Mouse (Mus musculus): ENCODE measurements around the gene Prepl. TPM values are rescaled to one million over a fixed set of nuclear protein-coding genes. Genes with fewer than 3 reads are reported as not detected.

Prepl gene
- polyA plus RNA-seq, 1 experiment, result 16.7 TPM

GRCm38 (mm10) chr17:85072383-85072782, 17.7 kb downstream of the Prepl start:
- no peak overlapping the region for H3K27ac ChIP-seq (ENCODE audit: insufficient read depth, low read depth, low read length)
- no peaks in the 10 kb centered on the region for H3K4me1 ChIP-seq (ENCODE audit: control insufficient read depth, insufficient read depth, low read length)
- H3K4me3 ChIP-seq (ENCODE audit: insufficient read depth, low read length), result no peak overlapping the region
- TF ChIP-seq POLR2A (IDR thresholded peaks at IDR 0.05; ENCODE audit: borderline replicate concordance, low read depth, low read length), result no peak

- TF ChIP-seq CTCF (IDR thresholded peaks at IDR 0.05; ENCODE audit: low read depth, low read length) (no peak), POLR2A (IDR thresholded peaks at IDR 0.05; ENCODE audit: borderline replicate concordance, low read depth, low read length) (no peak)
- H3K4me3 ChIP-seq (ENCODE audit: insufficient read depth, low read length), result no peak overlapping the region
These were observed 18.8 kb downstream of the Prepl start for GRCm38 (mm10) chr17:85071088-85071775.

GRCm38 (mm10) chr17:85070658-85071057, 19.4 kb downstream of the Prepl start:
- no peak overlapping the region for H3K27ac ChIP-seq (ENCODE audit: insufficient read depth, low read depth, low read length)
- no peak overlapping the region for H3K4me3 ChIP-seq (ENCODE audit: insufficient read depth, low read length)
- H3K4me1 ChIP-seq (ENCODE audit: control insufficient read depth, insufficient read depth, low read length), result no peaks in the 10 kb centered on the region
- no peak for TF ChIP-seq POLR2A (IDR thresholded peaks at IDR 0.05; ENCODE audit: borderline replicate concordance, low read depth, low read length)
- TF ChIP-seq CTCF (IDR thresholded peaks at IDR 0.05; ENCODE audit: low read depth, low read length), result no peak

More at GRCm38 (mm10) chr17:85071088-85071775, 18.8 kb downstream of the Prepl start:
- no peaks in the 10 kb centered on the region for H3K4me1 ChIP-seq (ENCODE audit: control insufficient read depth, insufficient read depth, low read length)
- H3K27ac ChIP-seq (ENCODE audit: insufficient read depth, low read depth, low read length), result no peak overlapping the region

GRCm38 (mm10) chr17:85067331-85067730, 22.7 kb downstream of the Prepl start:
- Histone ChIP-seq H3K4me1 (ENCODE audit: control insufficient read depth, insufficient read depth, low read length) (no peaks in the 10 kb centered on the region), H3K4me3 (ENCODE audit: insufficient read depth, low read length) (no peak overlapping the region), H3K27ac (ENCODE audit: insufficient read depth, low read depth, low read length) (no peak overlapping the region)
- TF ChIP-seq POLR2A (IDR thresholded peaks at IDR 0.05; ENCODE audit: borderline replicate concordance, low read depth, low read length), result no peak
- TF ChIP-seq CTCF (IDR thresholded peaks at IDR 0.05; ENCODE audit: low read depth, low read length), result no peak

- Histone ChIP-seq H3K4me1 (ENCODE audit: control insufficient read depth, insufficient read depth, low read length) (no peaks in the 10 kb centered on the region), H3K4me3 (ENCODE audit: insufficient read depth, low read length) (no peak overlapping the region)
- TF ChIP-seq CTCF (IDR thresholded peaks at IDR 0.05; ENCODE audit: low read depth, low read length) (no peak), POLR2A (IDR thresholded peaks at IDR 0.05; ENCODE audit: borderline replicate concordance, low read depth, low read length) (no peak)
These were observed 26.5 kb downstream of the Prepl start for GRCm38 (mm10) chr17:85063560-85063959.

GRCm38 (mm10) chr17:85059136-85059535, 30.9 kb downstream of the Prepl start:
- no peak overlapping the region for H3K4me3 ChIP-seq (ENCODE audit: insufficient read depth, low read length)
- TF ChIP-seq CTCF (IDR thresholded peaks at IDR 0.05; ENCODE audit: low read depth, low read length) (no peak), POLR2A (IDR thresholded peaks at IDR 0.05; ENCODE audit: borderline replicate concordance, low read depth, low read length) (no peak)
- no peak overlapping the region for H3K27ac ChIP-seq (ENCODE audit: insufficient read depth, low read depth, low read length)
- H3K4me1 ChIP-seq (ENCODE audit: control insufficient read depth, insufficient read depth, low read length), result no peaks in the 10 kb centered on the region

More at GRCm38 (mm10) chr17:85063560-85063959, 26.5 kb downstream of the Prepl start:
- H3K27ac ChIP-seq (ENCODE audit: insufficient read depth, low read depth, low read length), result no peak overlapping the region

GRCm38 (mm10) chr17:85058276-85058675, 31.8 kb downstream of the Prepl start:
- no peak overlapping the region for H3K4me3 ChIP-seq (ENCODE audit: insufficient read depth, low read length)
- H3K4me1 ChIP-seq (ENCODE audit: control insufficient read depth, insufficient read depth, low read length), result no peaks in the 10 kb centered on the region
- TF ChIP-seq POLR2A (IDR thresholded peaks at IDR 0.05; ENCODE audit: borderline replicate concordance, low read depth, low read length) (no peak), CTCF (IDR thresholded peaks at IDR 0.05; ENCODE audit: low read depth, low read length) (no peak)
- no peak overlapping the region for H3K27ac ChIP-seq (ENCODE audit: insufficient read depth, low read depth, low read length)

GRCm38 (mm10) chr17:85048379-85048778, 41.7 kb downstream of the Prepl start:
- TF ChIP-seq CTCF (IDR thresholded peaks at IDR 0.05; ENCODE audit: low read depth, low read length), result no peak
- no peak for TF ChIP-seq POLR2A (IDR thresholded peaks at IDR 0.05; ENCODE audit: borderline replicate concordance, low read depth, low read length)
- no peak overlapping the region for H3K4me3 ChIP-seq (ENCODE audit: insufficient read depth, low read length)
- H3K27ac ChIP-seq (ENCODE audit: insufficient read depth, low read depth, low read length), result no peak overlapping the region
- H3K4me1 ChIP-seq (ENCODE audit: control insufficient read depth, insufficient read depth, low read length), result no peaks in the 10 kb centered on the region

GRCm38 (mm10) chr17:85045160-85045559, 44.9 kb downstream of the Prepl start:
- no peak for TF ChIP-seq CTCF (IDR thresholded peaks at IDR 0.05; ENCODE audit: low read depth, low read length)
- TF ChIP-seq POLR2A (IDR thresholded peaks at IDR 0.05; ENCODE audit: borderline replicate concordance, low read depth, low read length), result no peak
- no peak overlapping the region for H3K27ac ChIP-seq (ENCODE audit: insufficient read depth, low read depth, low read length)
- H3K4me1 ChIP-seq (ENCODE audit: control insufficient read depth, insufficient read depth, low read length), result no peaks in the 10 kb centered on the region
- H3K4me3 ChIP-seq (ENCODE audit: insufficient read depth, low read length), result no peak overlapping the region

GRCm38 (mm10) chr17:85044466-85044865, 45.6 kb downstream of the Prepl start:
- no peak overlapping the region for H3K4me3 ChIP-seq (ENCODE audit: insufficient read depth, low read length)
- H3K27ac ChIP-seq (ENCODE audit: insufficient read depth, low read depth, low read length), result no peak overlapping the region
- no peaks in the 10 kb centered on the region for H3K4me1 ChIP-seq (ENCODE audit: control insufficient read depth, insufficient read depth, low read length)
- TF ChIP-seq CTCF (IDR thresholded peaks at IDR 0.05; ENCODE audit: low read depth, low read length) (no peak), POLR2A (IDR thresholded peaks at IDR 0.05; ENCODE audit: borderline replicate concordance, low read depth, low read length) (no peak)

Measured in bone marrow macrophage, adult 2 months (primary cell).